Mouse (Mus musculus) ES-E14 (cell line): ENCODE measurements around the gene Nprl3. TPM values are rescaled to one million over a fixed set of nuclear protein-coding genes. Genes with fewer than 3 reads are reported as not detected.

Experiments
- DNase-seq: peaks from one replicate; pipeline ENCODE4 v3.0.0-alpha.2; 2013; ENCODE audit warnings: low read depth, low spot score
- H3K27ac ChIP-seq: 2 replicates; pipeline ENCODE4 v1.5.1; 2012; ENCODE audit warnings: low read depth, mild to moderate bottlenecking, low read length, moderate library complexity, mixed read lengths; ENCODE audit not compliant: poor library complexity, insufficient read depth, severe bottlenecking
- H3K36me3 ChIP-seq: 2 replicates; pipeline ENCODE4 v1.6.1; 2012; ENCODE audit warnings: mild to moderate bottlenecking, low read length, moderate library complexity, mixed read lengths; ENCODE audit not compliant: control insufficient read depth, poor library complexity, insufficient read depth, severe bottlenecking
- H3K4me1 ChIP-seq, 2 experiments: fragments of 150-350 bp in 1 of 2; sonication (generic) in 1 of 2; 2 replicates each; pipeline ENCODE4 v1.6.1; 2012; ENCODE audit warnings: low read length in 2 of 2, mild to moderate bottlenecking in 1 of 2, mixed read lengths in 1 of 2; ENCODE audit not compliant: control insufficient read depth in 2 of 2, insufficient read depth in 2 of 2, poor library complexity in 1 of 2
- H3K4me3 ChIP-seq, 2 experiments: fragments of 150-350 bp in 1 of 2; sonication (generic) in 1 of 2; 2 replicates each; pipeline ENCODE4 v1.5.1; 2012; ENCODE audit warnings: low read length in 2 of 2, low read depth in 1 of 2, mild to moderate bottlenecking in 1 of 2, mixed read lengths in 1 of 2; ENCODE audit not compliant: insufficient read depth in 1 of 2, poor library complexity in 1 of 2, severe bottlenecking in 1 of 2
- H3K9ac ChIP-seq: 2 replicates; pipeline ENCODE4 v1.6.1; 2012; ENCODE audit warnings: low read depth, mild to moderate bottlenecking, low read length, mixed read lengths; ENCODE audit not compliant: poor library complexity, insufficient read depth, severe bottlenecking
- H3K9me3 ChIP-seq: fragments of 150-350 bp; sonication (generic); 2 replicates; pipeline ENCODE4 v1.6.1; 2012; ENCODE audit warnings: low read depth, mild to moderate bottlenecking, low read length; ENCODE audit not compliant: control insufficient read depth, insufficient read depth
- CHD2 ChIP-seq: IDR thresholded peaks from 2 replicates; pipeline ENCODE4 v1.6.1; 2014; ENCODE audit warnings: mild to moderate bottlenecking, low read depth, low read length, inconsistent platforms
- HCFC1 ChIP-seq: IDR thresholded peaks from 2 replicates; pipeline ENCODE4 v1.6.1; 2012; ENCODE audit warnings: low read length, inconsistent platforms, borderline replicate concordance; ENCODE audit not compliant: insufficient read depth
- MAFK ChIP-seq: IDR thresholded peaks from 2 replicates; pipeline ENCODE4 v1.6.1; 2014; ENCODE audit warnings: mild to moderate bottlenecking, low read depth, low read length, inconsistent platforms; ENCODE audit not compliant: insufficient read depth
- ZC3H11A ChIP-seq: IDR thresholded peaks from 2 replicates; pipeline ENCODE4 v1.6.1; 2012; ENCODE audit warnings: low read depth, mild to moderate bottlenecking, inconsistent platforms, low read length, borderline replicate concordance
- ZNF384 ChIP-seq: IDR thresholded peaks from 2 replicates; pipeline ENCODE4 v1.6.1; 2012; ENCODE audit warnings: low read depth, low read length, inconsistent platforms
- in situ Hi-C, 2 experiments: fragments of 600-800 bp; cut with MboI; formaldehyde crosslinking; loops; one replicate each; pipeline ENCODE4 v1.15.1; 2025; ENCODE audit warnings: low sequenced_read_pairs in 2 of 2, inconsistent platforms in 1 of 2; ENCODE audit not compliant: unreplicated experiment in 2 of 2
- total RNA-seq: library from RNA; depleted of rRNA; stranded (reverse); fragments of 300-350 nt; gene quantifications from 2 replicates; pipeline ENCODE4 v1.2.3, GENCODE M21; 2012

Nprl3 gene
- total RNA-seq, 1 experiment: 47.2 TPM

DNA sequence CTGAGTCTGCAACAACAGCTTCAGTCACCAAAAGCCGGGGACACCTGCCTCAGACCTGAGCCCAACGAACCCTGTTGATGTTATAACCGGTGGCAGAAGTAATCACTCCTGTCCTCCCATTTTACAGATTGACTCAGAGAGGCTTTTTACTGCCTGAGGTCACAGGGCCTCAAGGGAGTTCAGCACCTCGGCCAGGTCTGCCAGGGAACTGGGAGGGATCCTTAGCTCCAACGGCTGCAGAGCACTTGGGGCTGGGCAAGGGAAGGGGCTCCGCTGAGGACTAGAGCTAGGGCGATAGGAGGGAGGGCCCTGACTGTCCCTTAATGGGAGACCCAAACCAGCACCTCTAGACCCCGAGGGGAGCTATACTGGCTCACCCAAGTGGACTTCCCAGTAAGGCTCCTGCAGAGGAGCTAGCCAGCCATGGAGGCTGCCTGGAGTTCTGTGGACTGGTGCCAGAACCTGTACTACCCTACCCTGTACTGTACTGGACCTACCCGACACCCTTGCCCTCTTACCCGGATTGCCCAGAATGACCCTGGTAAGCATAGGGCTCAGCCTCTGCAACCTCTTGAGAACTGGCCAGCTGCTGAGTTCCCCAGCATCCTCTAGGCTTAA, 46.8 kb downstream of the Nprl3 start:
- no peaks in the 10 kb centered on the region for H3K9me3 ChIP-seq

DNA sequence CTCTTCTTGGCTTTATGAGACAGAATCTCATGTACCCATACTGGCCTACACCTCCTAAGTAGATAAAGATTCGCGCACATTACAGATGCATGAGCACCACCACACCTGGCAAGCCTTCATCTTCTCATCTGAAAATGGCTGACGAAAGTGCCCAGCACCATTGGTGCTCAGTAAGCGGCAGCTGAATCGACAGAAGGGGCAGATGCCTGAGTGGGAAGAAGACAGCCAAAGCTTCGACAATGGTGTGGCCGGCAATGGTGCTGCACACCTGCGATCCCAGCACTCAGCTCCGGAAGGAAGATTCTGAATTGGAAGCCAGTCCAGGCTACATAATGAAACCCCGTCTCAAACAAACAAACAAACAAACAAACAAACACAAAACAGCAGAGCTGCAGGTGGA, 48.2 kb downstream of the Nprl3 start:
- Histone ChIP-seq H3K4me3 (no peak overlapping the region), H3K27ac (no peak overlapping the region), H3K9me3 (no peaks in the 10 kb centered on the region), H3K9ac (no peak overlapping the region), H3K36me3 (peaks cover 8% of the 10 kb centered on the region; the same call in 1 of the 2 replicates), H3K4me1 (peaks cover 0 to 31% of the 10 kb centered on the region in 2 experiments; a peak in 3 of 4 replicates)
- no peak for DNase-seq
- no peak for TF ChIP-seq MAFK
- no peak for TF ChIP-seq ZNF384
- TF ChIP-seq HCFC1: no peak
- TF ChIP-seq ZC3H11A: no peak
- TF ChIP-seq CHD2: no peak
- in situ Hi-C loops: no loop called here

More for the DNA sequence above, 46.8 kb downstream of the Nprl3 start:
- TF ChIP-seq CHD2 (no peak), HCFC1 (no peak), MAFK (no peak), ZC3H11A (no peak), ZNF384 (no peak)
- peaks cover 0 to 37% of the 10 kb centered on the region in 2 experiments; a peak in 3 of 4 replicates for H3K4me1 ChIP-seq
- H3K27ac ChIP-seq: no peak overlapping the region
- DNase-seq: no peak
- H3K36me3 ChIP-seq: peaks cover 3% of the 10 kb centered on the region; the same call in 1 of the 2 replicates
- 0 out of 2 replicates have a peak overlapping the region, but pooled peaks have one; percentile 4 for H3K9ac ChIP-seq
- in situ Hi-C loops: no loop called here
- H3K4me3 ChIP-seq: peak overlapping the region; percentile 69 to 84

DNA sequence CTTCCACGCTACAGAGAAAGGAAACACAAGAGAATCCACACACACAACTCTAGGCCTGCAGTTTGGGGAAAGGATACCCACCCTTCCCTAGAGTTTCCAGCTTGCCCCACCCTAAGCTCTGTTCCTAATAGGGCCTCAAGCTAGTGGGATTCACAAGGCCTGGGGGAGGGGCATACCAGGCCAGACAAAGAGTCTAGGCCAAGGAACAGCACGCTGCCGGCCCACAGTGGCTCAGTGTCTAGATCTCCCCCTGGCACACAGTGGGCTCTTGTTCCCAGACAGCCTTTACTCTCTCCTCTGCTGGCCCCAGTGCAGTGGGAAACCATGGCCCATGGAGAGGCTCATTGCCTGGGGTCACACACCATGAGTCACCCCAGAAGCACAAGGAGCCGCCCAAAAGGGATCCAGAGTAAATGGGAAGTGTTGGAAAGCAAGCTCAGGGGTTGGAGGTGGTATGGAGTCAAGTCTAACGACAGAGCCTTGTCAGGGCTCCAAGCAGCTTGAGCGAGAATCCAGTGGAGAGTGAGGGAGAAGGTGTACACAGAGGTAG, 48.9 kb downstream of the Nprl3 start:
- Histone ChIP-seq H3K36me3 (peaks cover 13% of the 10 kb centered on the region; the same call in 1 of the 2 replicates), H3K9me3 (no peaks in the 10 kb centered on the region), H3K27ac (no peak overlapping the region), H3K4me3 (no peak overlapping the region), H3K4me1 (peaks cover 0 to 30% of the 10 kb centered on the region in 2 experiments; a peak in 3 of 4 replicates), H3K9ac (no peak overlapping the region)
- in situ Hi-C loops: no loop called here
- TF ChIP-seq ZNF384: no peak
- TF ChIP-seq MAFK: no peak
- no peak for TF ChIP-seq HCFC1
- no peak for TF ChIP-seq CHD2
- TF ChIP-seq ZC3H11A: no peak
- DNase-seq: no peak

DNA sequence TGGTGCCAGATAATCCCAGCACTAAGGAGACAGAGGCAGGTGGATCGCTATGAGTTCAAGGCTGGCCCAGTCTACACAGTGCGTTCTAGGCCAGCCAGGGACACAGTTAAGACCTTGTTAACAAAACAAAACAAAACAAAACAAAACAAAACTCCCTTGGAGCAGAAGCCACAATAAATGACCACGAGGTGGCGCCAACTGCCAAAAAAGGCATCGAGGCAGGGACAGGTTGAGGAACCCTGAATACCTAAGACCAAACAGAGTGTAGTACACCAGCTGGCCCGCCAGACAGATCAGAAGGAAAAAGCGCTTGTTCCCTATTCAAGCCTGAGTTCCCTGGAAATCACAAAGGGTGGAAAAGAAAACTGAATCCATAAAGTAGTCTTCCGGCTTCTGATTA, 50.7 kb downstream of the Nprl3 start:
- peak; percentile 87 for DNase-seq
- H3K4me1 ChIP-seq: peaks cover 0 to 22% of the 10 kb centered on the region in 2 experiments; a peak in 2 of 4 replicates
- no peak overlapping the region for H3K27ac ChIP-seq
- H3K4me3 ChIP-seq: no peak overlapping the region
- peak; percentile 32; the same call in 1 of the 2 replicates for TF ChIP-seq ZC3H11A
- TF ChIP-seq MAFK: no peak
- in situ Hi-C loops: no loop called here
- H3K9me3 ChIP-seq: no peaks in the 10 kb centered on the region
- H3K36me3 ChIP-seq: peaks cover 28% of the 10 kb centered on the region; the same call in 1 of the 2 replicates
- H3K9ac ChIP-seq: no peak overlapping the region
